Mouse (Mus musculus): ENCODE results near the gene Dlg1.

GRCm38 (mm10) chr16:31617128-31617527, 46.1 kb upstream of the Dlg1 start:
- no peak for TF ChIP-seq CTCF (IDR thresholded peaks at IDR 0.05; ENCODE audit: extremely low read depth, insufficient read depth, insufficient read length, insufficient replicate concordance)
- TF ChIP-seq POLR2A (IDR thresholded peaks at IDR 0.05; ENCODE audit: low read depth, low read length) = no peak
